Mouse (Mus musculus) hindbrain, embryonic 10.5 days (tissue): Measurements from ENCODE around the gene Gngt2. TPM values are rescaled to one million over a fixed set of nuclear protein-coding genes. Genes with fewer than 3 reads are reported as not detected.
"Not testable (repeated sequence)": the region's sequence is repeated elsewhere in the genome, so short reads cannot be mapped to it uniquely, and the experiment has no call there.

Source experiments
- DNase-seq: peaks from one replicate; pipeline ENCODE4 v3.0.0-alpha.2; 2017; ENCODE audit warnings: low spot score
- H3K27ac ChIP-seq: fragments of 300-500 bp; sonication (generic); 2 replicates; pipeline ENCODE4 v1.5.1; 2016; ENCODE audit warnings: mild to moderate bottlenecking, moderate library complexity
- H3K27me3 ChIP-seq: fragments of 300-500 bp; sonication (generic); 2 replicates; pipeline ENCODE4 v1.6.1; 2016; ENCODE audit warnings: mild to moderate bottlenecking; ENCODE audit not compliant: poor library complexity, insufficient read depth, severe bottlenecking
- H3K36me3 ChIP-seq: fragments of 300-500 bp; sonication (generic); 2 replicates; pipeline ENCODE4 v1.6.1; 2016; ENCODE audit warnings: mild to moderate bottlenecking, moderate library complexity
- H3K4me1 ChIP-seq: fragments of 300-500 bp; sonication (generic); replicated peaks from 2 replicates; pipeline ENCODE4 v1.6.1; 2016; ENCODE audit warnings: mild to moderate bottlenecking
- H3K4me3 ChIP-seq: fragments of 300-500 bp; sonication (generic); 2 replicates; pipeline ENCODE4 v1.5.1; 2016; ENCODE audit warnings: mild to moderate bottlenecking, moderate library complexity
- H3K9me3 ChIP-seq: fragments of 300-500 bp; sonication (generic); 2 replicates; pipeline ENCODE4 v1.6.1; 2016; ENCODE audit warnings: mild to moderate bottlenecking, moderate library complexity
- WGBS: fragments of 180-500 bp; shearing (Covaris S2); methylation state at CpG from one replicate; pipeline ENCODE4 v1.1.7; 2016; 5-methylcytosine and 5-hydroxymethylcytosine counted together
- polyA plus RNA-seq: library from polyadenylated mRNA; unstranded; fragments of >200 nt; fragmentation: Nextera tagmentation; extraction: Ambion mirVana; gene quantifications from 2 replicates; pipeline ENCODE4 v1.2.1, GENCODE M21; 2016

Gene Gngt2
- polyA plus RNA-seq, 1 experiment from 2014 or later: 8.4 TPM

GRCm38 (mm10) chr11:95857716-95858527 lies 20.9 kb downstream of the Gngt2 start:
- 0 out of 2 replicates have a peak, but pooled peaks cover 4% of the 10 kb centered on the region for H3K9me3 ChIP-seq
- H3K27me3 ChIP-seq: no peaks in the 10 kb centered on the region
- no peak for DNase-seq
- peaks cover 24% of the 10 kb centered on the region for H3K4me1 ChIP-seq
- H3K36me3 ChIP-seq: no peaks in the 10 kb centered on the region
- H3K4me3 ChIP-seq: peak overlapping the region; percentile 81
- peak overlapping the region; percentile 88 for H3K27ac ChIP-seq
- 20% methylated on average over 21 of the region's 21 CpGs for WGBS

- H3K36me3 ChIP-seq: no peaks in the 10 kb centered on the region
- peak; percentile 98 for DNase-seq
- WGBS: under 1% methylated on average over 58 of the region's 58 CpGs
- H3K4me3 ChIP-seq: peak overlapping the region; percentile 81
- H3K4me1 ChIP-seq: peaks cover 24% of the 10 kb centered on the region
- no peaks in the 10 kb centered on the region for H3K27me3 ChIP-seq
- 0 out of 2 replicates have a peak, but pooled peaks cover 4% of the 10 kb centered on the region for H3K9me3 ChIP-seq
- H3K27ac ChIP-seq: peak overlapping the region; percentile 88
Measured at GRCm38 (mm10) chr11:95858528-95859467, 21.8 kb downstream of the Gngt2 start.

- WGBS: under 1% methylated on average over 35 of the region's 35 CpGs
- H3K4me3 ChIP-seq: peak overlapping the region; percentile 81
Measured at GRCm38 (mm10) chr11:95859468-95859855, 22.4 kb downstream of the Gngt2 start.

GRCm38 (mm10) chr11:95860071-95860490 lies 23.1 kb downstream of the Gngt2 start:
- Histone ChIP-seq H3K27me3 (no peaks in the 10 kb centered on the region), H3K27ac (peak overlapping the region; percentile 88), H3K4me1 (peaks cover 24% of the 10 kb centered on the region), H3K9me3 (no peaks in the 10 kb centered on the region), H3K4me3 (peak overlapping the region; percentile 81), H3K36me3 (no peaks in the 10 kb centered on the region)
- WGBS: 51% methylated on average over 3 of the region's 3 CpGs
- no peak for DNase-seq

More at GRCm38 (mm10) chr11:95859468-95859855, 22.4 kb downstream of the Gngt2 start:
- peak overlapping the region; percentile 88 for H3K27ac ChIP-seq
- H3K27me3 ChIP-seq: no peaks in the 10 kb centered on the region
- no peaks in the 10 kb centered on the region for H3K36me3 ChIP-seq
- H3K9me3 ChIP-seq: no peaks in the 10 kb centered on the region
- DNase-seq: peak; percentile 83
- peaks cover 24% of the 10 kb centered on the region for H3K4me1 ChIP-seq

GRCm38 (mm10) chr11:95861397-95861796 lies 24.4 kb downstream of the Gngt2 start:
- Histone ChIP-seq H3K27me3 (no peaks in the 10 kb centered on the region), H3K4me3 (no peak overlapping the region), H3K27ac (no peak overlapping the region), H3K4me1 (peaks cover 24% of the 10 kb centered on the region), H3K9me3 (no peaks in the 10 kb centered on the region), H3K36me3 (no peaks in the 10 kb centered on the region)
- WGBS: 91% methylated on average over 8 of the region's 8 CpGs
- DNase-seq: no peak

GRCm38 (mm10) chr11:95869442-95869841 lies 32.4 kb downstream of the Gngt2 start:
- Histone ChIP-seq H3K27ac (no peak overlapping the region), H3K9me3 (no peaks in the 10 kb centered on the region), H3K4me3 (no peak overlapping the region), H3K4me1 (no peaks in the 10 kb centered on the region), H3K27me3 (peaks cover 3% of the 10 kb centered on the region; the same call in 1 of the 2 replicates), H3K36me3 (no peaks in the 10 kb centered on the region)
- 83% methylated on average over 4 of the region's 4 CpGs for WGBS
- DNase-seq: no peak

GRCm38 (mm10) chr11:95869918-95870470 lies 33.0 kb downstream of the Gngt2 start:
- no peak for DNase-seq
- H3K27me3 ChIP-seq: peaks cover 3% of the 10 kb centered on the region; the same call in 1 of the 2 replicates
- H3K4me3 ChIP-seq: no peak overlapping the region
- H3K9me3 ChIP-seq: no peaks in the 10 kb centered on the region
- no peaks in the 10 kb centered on the region for H3K4me1 ChIP-seq
- no peak overlapping the region for H3K27ac ChIP-seq
- H3K36me3 ChIP-seq: no peaks in the 10 kb centered on the region
- WGBS: 77% methylated on average over 6 of the region's 6 CpGs

- DNase-seq: no peak
- WGBS: 28% methylated on average over 9 of the region's 9 CpGs
Measured at GRCm38 (mm10) chr11:95875804-95876203, 38.8 kb downstream of the Gngt2 start.

GRCm38 (mm10) chr11:95876296-95876695 lies 39.3 kb downstream of the Gngt2 start:
- H3K27ac ChIP-seq: no peak overlapping the region
- no peaks in the 10 kb centered on the region for H3K36me3 ChIP-seq
- H3K4me1 ChIP-seq: no peaks in the 10 kb centered on the region
- DNase-seq: peak; percentile 64
- H3K27me3 ChIP-seq: peaks cover 4% of the 10 kb centered on the region
- 25% methylated on average over 7 of the region's 7 CpGs for WGBS
- H3K9me3 ChIP-seq: no peaks in the 10 kb centered on the region
- H3K4me3 ChIP-seq: no peak overlapping the region

More at GRCm38 (mm10) chr11:95875804-95876203, 38.8 kb downstream of the Gngt2 start:
- H3K4me3 ChIP-seq: 0 out of 2 replicates have a peak overlapping the region, but pooled peaks have one; percentile 5
- no peaks in the 10 kb centered on the region for H3K9me3 ChIP-seq
- no peaks in the 10 kb centered on the region for H3K36me3 ChIP-seq
- H3K27me3 ChIP-seq: peaks cover under 1% of the 10 kb centered on the region; the same call in 1 of the 2 replicates
- no peak overlapping the region for H3K27ac ChIP-seq
- no peaks in the 10 kb centered on the region for H3K4me1 ChIP-seq

- not testable (repeated sequence) for H3K27ac ChIP-seq, H3K36me3 ChIP-seq, H3K9me3 ChIP-seq, H3K27me3 ChIP-seq, H3K4me3 ChIP-seq, DNase-seq, H3K4me1 ChIP-seq
- 85% methylated on average over 2 of the region's 2 CpGs for WGBS
Measured at GRCm38 (mm10) chr11:95879861-95880260, 42.8 kb downstream of the Gngt2 start.

- Histone ChIP-seq H3K4me1 (no peaks in the 10 kb centered on the region), H3K27me3 (no peaks in the 10 kb centered on the region), H3K9me3 (no peaks in the 10 kb centered on the region), H3K4me3 (no peak overlapping the region), H3K36me3 (no peaks in the 10 kb centered on the region), H3K27ac (no peak overlapping the region)
- no peak for DNase-seq
- WGBS: 80% methylated on average over 2 of the region's 2 CpGs
Measured at GRCm38 (mm10) chr11:95890462-95891051, 53.5 kb downstream of the Gngt2 start.
